Mouse (Mus musculus) spleen, postnatal 14 days (tissue): ENCODE data around the gene Stox1.
"Not testable (repeated sequence)": the region's sequence is repeated elsewhere in the genome, so short reads cannot be mapped to it uniquely, and the experiment has no call there.

Source experiments
- DNase-seq, 2 experiments: peaks; one replicate each; pipeline ENCODE4 v3.0.0; 2021 to 2022; ENCODE audit warnings: low spot score in 2 of 2

Stox1 gene

DNA sequence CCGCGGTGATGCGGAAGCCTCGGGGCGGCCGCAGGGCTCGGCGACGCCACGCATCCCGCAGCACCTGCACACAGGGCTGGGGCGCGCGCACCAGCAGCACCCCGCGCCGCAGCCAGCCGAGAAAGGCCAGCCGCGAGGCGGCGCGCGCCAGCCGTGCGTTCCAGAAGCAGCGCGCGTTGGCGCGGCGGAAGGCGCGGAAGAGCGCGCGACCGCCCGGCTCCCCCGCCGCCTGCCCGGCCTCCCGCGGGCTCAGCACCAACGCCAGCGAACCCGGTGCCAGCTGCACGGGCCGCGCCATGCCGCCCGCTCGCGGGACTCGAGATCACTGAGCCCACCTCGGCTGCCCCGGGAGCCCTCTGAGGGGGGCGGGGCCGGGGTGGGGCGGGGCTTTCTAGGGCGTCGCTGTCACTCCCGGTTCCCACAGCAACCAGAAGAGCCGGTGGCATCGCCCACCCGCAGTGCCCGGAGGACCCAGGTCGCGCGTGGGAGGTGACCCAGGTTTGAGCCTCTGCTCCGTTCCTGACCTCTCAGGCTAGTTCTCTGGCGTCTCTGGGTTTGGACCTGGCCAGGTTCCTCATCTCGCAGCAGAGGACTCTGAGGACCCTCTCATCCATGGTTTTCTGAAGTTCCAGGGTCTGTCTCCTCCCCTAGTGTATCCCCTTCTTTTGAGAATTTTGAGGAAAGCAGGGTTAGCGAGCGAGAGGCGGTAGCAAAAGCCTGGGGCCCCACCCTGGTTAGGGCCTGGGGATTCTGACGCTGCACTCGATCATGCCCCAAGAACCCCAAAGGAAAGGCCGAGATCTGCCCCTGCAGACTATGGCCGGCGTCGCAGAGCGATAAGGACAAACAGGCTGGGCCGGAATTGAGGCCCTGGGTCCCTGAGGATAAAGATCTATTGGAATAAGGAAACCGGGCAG lies at the start of gene Stox1:
Stox1 (minus strand) TSS at position 358 of the 917 bp plus-strand sequence.
- peak; percentile 9 to 30 for DNase-seq

DNA sequence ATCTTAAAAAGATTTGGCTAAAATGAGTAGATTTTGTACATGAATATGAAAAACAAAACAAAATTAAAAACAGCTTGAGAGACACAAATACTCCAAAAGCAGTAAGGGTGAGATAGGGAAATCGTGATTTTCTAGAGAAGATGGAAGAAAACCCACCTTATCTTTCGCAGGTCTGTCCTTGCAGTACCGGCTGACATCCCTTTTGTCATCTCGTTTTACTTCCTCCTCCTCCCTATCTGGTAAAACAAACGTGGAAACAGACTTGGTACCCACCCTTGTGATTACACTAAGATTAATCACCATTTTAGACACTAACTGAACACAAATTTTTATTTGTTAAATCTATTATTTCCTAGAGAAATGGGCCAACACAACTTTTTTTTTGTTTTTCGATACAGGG lies 24.9 kb upstream of the Stox1 start:
- no peak for DNase-seq

DNA sequence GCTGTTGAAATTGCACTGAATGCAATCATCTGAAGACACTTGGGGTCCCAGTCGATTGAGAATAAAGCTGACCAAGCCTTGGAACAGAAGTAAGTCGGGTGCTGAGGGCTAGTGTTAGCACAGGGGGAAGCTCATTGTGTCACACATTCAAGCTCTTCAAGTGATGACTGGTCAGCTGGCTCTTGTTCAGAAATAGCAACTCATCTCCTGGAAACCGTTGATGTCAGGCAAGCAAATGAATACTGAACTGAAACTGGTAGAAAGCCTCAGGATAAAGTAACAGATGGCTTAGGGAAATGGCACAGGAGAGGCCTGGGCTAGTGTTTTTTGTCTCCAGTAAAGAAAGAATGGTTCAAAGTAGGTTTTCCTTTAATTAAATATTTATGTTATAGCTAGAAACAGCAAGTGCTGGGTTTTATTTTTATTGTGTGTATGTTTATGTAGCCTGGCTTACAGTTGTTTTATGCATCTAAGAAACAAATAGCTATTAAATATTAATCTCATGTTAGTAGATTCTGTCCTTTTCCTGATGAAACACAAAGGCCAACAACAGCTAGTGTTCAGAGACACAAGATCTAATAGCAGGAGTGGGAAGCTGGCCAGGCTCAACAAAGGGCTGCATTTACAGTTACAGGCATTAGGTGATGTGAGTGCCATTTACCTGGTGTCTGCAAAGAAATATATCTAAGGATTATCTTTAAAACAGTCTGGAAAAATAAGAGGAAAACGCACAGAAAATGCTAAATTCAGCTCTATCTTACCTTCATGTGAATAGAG lies 14.2 kb upstream of the Stox1 start:
- DNase-seq = no peak

DNA sequence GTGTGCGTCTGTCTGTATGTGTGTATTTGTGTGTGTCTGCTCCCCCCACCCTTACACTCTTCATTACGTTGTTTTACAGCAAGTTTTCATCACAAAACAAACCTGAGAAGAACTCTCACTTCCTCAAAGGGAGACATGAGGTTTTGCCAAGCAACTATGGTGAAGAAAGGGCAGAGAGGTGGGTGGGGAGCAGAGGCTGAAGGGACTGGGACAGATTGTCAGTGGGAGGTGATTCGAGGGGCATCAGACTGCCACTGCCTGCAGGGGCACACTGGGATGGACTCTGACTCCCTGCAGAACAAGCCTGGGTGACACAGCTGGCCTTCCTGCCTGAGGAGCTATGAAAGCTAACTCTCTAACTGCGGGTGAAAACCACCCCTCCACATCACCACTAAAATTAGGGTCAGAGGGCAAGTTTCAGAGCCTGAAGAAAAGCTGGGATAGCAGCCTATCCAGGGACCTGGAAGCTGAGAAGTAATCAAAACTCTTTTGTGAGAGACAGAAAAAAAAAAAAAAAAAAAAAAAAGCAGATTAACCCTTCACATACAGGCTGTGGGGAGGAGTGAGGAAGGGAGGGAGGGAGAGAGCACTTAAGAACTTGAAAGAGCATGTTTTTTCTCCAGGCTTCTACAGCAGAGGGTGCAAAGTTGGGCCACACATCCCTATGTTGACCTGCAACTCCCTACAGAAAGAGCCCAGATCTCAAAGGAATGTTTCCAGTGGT lies 11.2 kb upstream of the Stox1 start:
- no peak for DNase-seq

DNA sequence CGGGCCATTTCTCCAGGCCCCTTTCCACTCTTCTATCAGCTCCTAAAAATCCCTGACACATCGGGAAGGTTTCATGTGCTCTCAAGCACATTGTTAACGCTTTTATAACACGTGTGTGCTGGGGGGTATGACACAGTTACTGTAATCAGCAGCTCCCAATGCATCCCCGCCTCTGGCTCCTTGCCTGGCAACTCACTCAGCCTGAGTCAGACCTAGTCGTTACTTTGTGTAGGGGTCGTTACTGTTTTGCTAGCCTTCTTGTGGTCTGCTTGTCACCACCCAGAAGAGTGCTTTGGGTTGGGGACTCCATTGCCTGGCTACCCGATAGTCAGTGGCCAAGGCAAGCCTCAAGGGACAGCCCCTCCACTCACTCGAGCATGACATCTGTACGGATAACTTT lies 4.9 kb upstream of the Stox1 start:
- DNase-seq = no peak

DNA sequence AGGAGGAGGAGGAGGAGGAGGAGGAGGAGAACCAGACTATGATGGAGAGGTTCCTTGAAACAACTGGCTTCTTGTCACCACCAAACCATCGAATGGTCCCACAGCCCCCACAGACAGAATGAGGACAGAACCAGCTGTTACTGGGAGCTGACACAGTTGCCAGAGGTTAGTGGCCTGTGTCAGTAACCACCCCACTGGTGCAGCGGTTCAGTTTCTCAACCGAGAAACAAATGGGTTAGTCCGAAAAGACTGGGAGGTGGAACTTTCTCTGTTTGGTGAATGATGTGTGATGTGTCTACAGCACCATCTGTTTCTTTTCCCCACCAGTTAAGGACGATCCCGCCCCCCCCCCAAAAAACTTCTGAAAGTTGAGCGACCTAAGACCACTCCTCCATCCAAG lies 992 bp downstream of the Stox1 start:
- no peak for DNase-seq

DNA sequence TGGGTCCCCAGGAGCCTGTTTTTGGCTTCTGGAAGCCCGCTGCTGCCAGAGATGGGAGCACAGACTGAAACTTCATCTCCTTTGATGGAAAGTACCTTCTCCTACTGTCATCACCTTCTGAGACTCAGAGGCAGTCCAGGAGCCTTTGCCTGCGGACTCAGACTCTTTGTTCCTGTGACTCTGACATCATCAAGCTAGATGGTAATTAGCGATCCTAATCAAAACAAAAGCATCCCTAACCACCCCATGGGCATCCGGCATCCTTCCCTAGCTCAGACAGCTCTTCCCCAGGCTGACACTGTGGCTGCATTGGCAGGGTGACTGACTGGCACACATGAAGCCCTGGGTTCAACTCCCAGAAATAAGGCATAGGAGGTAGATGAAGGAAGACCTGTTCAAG lies 3.2 kb downstream of the Stox1 start:
- DNase-seq = no peak

DNA sequence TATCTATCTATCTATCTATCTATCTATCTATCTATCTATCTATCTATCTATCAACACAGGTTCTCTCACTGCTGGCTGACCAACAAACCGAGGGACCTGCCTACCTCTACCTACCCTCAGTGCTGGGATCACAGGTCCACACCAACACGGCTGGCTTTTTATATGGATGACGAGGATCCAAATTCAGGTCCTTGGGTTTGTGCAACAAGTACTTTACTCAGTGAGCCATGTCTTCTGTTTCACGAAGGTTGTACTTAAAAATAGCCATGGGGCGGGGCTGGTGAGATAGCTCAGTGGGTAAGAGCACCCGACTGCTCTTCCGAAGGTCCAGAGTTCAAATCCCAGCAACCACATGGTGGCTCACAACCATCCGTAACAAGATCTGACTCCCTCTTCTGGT lies 5.4 kb downstream of the Stox1 start:
- DNase-seq = not testable (repeated sequence)

DNA sequence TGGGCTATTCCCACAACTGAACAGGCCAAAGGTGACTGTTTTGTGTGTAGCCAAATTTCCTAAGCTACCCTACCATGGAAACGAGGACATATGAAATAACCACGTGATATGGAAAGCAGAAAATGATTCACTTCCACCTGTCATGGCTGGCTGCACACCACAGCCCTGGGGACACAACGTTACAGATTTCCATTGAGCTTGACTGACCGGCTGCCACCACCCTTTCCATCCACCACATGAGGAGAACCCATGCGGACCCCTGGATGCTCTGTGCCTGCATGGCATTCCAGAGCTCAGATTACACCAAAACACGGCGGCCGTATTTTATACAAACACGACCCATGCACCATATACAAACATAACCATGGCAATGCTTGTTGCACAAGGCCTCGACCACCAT lies 12.5 kb downstream of the Stox1 start:
- no peak for DNase-seq

DNA sequence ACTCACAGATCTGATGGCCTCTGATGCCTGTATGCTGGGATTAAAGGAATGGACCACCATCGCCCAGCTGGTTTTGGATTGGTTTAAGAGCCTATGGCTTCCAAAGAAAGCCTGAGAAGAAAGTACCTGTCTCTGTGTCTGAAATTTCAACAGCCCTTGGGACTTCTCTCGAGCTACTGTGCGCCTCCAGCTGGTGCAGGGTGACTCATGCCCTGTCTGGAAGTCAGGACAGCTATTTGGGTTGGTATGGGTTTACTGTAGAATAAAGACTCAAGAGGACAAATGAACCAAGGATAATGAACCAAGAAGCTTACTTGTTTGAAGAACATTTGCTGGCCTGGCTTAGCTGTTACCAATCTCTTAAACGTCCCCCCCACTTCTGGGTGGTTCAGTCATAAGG lies 22.3 kb downstream of the Stox1 start:
- DNase-seq = no peak

DNA sequence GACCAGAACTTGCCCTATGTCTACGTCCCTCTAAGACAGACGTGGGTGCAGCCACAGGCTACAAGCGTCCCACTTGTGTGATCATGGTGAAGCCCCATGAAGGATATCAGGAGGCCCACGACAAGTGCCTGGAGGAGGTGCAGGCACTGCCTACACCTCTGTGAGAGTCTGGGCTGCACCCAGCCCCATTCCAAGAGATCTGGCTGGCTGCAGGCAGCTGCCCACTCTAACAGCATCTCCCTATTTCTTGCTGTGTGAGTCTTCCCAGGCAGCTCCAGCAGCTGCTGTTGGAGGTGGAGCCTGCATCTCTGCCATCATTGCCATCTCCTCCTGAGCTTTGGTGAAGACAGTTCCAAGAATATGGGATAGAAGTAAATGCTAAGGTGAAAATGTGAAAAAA lies 23.5 kb downstream of the Stox1 start:
- DNase-seq = no peak

DNA sequence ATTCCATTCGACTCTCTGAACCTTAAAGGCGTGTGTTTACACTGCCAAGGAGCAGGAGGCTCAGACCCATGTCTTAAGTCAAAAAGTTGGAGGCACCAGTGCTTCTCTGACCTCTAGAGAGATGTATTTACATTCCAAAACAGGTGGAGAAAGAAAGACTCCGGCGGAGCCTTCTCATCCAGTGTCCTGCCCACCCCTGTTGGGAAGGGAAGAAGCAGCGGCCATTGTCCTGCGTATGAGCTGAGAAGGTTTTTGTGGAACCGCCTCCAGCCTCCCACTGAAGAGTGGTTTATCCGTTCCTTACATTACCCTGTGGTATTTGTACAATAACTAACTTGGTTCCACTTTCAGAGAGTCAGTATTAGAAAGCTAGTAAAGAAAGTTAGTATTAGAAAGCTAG lies 33.2 kb downstream of the Stox1 start:
- DNase-seq = no peak

DNA sequence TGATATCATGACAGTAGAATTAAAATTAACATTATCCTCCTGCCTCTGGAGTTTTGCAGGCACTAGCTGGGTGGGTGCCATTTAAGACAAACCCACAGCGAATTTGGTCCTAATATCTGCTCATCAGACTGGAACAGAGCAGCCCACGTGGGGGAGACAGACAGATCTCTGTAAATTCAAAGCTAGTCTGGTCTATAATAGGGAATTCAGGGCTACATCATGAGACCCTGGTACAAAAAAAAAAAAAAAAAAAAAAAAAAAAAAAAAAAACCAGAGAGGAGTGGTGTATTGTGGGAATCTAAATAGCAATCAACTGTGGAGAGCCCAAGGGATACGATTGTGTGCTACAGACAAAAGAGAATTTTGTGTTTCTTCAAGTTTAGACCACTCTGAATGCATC lies 33.7 kb downstream of the Stox1 start:
- no peak for DNase-seq

DNA sequence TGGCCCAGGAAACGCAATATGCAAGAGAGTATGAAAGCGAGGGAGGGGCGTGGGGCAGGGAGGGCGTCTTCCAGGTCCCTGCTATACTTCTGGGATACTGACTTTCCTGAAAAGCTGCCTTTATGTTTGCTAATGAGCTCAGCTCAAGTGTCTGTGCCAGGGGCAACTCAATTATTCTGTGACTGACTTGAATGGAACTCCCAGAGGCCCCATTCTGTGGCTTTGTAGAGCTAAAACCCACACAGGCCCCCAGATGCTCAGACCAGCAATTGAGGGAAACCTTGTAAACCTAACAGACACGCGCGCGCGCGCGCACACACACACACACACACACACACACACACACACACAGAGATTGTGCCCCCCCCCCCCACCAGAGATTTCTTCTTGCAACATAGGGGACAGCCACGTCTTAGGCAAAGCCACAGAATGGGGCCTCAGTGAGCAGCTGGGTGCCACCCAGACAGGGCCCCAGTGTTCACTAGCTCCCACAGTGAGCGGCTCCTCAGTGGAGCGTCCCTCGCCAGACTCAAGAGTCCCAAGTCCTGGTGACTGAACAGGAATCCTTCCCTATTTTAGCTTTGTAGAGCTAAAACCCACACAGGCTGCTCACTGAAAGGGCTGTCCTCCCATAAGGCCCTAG lies 38.8 kb downstream of the Stox1 start:
- no peak for DNase-seq

DNA sequence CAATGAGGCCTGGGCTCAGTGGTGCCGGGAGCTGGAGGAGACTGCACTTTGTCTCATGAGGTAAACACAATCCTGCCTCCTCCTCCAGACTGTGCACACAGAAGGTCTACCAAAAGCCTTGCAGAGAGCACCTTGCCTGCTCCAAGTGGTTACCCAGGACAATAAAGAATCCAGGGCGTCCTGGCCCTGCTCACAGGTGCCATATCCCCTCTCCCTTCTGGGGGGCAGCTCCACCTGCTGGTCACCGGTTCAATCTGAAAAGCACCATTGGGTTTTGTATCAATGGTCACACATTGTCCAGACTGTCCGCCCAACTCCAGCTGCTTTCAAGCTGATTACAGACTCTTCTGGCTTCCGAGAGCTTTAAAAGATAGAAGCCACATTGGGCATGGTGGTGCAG lies 42.9 kb downstream of the Stox1 start:
- no peak for DNase-seq

DNA sequence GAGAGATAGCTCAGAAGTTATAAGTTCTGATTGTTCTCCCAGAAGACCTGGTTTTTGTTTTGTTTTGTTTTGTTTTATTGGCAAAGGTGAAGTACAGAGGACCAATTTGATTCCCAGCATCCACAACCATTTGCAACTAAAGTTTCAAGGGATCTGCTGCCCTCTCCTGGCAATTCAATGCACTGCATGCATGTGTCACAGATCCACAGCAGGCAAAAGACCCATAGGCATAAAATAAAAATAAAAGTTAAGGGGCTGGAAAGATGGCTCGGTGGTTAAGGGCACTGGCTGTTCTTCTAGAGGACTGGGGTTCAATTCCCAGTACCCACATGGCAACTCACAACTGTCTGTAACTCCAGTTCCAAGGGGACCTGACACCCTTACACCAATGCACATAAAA lies 46.1 kb downstream of the Stox1 start:
- DNase-seq = no peak

DNA sequence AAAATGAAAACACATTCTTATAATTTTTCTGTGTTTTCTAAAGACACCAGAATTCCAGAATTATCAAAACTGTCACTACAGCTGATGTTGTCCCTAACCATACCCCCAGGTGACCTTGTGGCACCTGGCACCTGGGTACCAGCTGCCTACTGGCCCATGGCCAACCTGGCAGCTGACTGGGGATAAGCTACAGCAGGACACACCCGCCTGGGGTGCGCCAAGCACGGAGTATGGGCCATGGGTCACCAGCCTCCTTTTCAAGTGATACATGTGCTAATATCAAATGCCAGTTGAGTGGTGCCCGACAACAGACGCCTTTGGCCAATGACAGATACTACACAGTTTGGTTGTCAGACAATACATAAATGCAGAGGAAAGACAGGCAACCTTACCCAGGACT lies 48.6 kb downstream of the Stox1 start:
- DNase-seq = no peak

DNA sequence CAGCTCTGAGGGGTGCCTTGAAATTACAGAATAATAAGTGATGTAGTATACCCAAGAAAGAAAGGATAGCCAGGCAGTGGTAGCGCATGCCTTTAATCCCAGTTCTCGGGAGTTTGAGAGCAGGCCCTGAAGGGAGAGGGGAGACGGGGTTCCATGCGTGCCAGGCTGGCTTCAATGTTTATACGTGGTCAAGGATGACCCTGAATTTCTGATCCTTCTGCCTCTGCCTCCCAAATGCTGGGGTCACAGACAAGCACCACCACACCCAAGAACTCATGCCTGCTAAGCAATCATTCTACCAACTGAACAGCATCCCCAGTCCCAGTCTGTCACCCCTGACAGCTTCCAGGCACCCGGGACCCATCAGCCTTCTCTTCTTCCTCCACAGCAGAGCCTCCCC lies 49.7 kb downstream of the Stox1 start:
- DNase-seq = no peak

DNA sequence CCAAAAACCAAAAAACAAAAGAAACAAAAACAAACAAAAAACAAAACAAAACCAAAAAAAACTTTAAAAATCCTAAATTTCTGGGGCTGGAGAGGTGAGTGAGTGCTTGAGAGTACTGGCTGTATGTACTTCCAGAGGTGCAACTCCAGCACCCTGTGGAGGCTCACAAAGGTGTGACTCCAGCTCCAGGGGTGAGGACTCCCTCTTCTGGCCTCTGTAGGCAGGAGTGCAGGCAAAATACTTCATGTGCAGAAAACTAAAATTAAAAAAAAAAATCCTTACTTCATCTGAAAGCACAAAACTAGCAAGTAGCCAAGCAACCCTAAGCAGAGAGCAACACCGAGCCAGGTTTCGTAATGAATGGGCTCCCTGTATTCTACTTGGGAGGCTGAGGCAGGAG lies 53.6 kb downstream of the Stox1 start:
- no peak for DNase-seq

DNA sequence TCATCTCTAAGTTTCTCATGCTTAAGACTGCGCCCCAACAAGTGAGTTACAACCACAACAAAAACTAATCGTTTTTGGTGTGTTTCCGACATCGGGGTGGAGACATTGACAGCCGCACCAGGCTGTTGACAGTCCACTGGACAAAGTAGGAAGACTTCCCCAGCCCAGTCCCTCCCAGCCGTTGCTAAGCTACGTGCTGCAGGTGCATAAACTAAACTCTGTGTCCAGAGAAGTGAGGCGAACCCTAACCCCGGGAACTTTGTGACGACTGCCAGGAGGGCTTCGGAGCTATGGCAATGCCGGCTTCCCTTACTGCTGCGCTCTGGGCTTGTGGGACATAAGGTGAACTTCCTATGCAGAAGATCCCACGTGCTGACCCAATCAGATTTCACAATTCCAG lies 56.7 kb downstream of the Stox1 start:
- no peak for DNase-seq

DNA sequence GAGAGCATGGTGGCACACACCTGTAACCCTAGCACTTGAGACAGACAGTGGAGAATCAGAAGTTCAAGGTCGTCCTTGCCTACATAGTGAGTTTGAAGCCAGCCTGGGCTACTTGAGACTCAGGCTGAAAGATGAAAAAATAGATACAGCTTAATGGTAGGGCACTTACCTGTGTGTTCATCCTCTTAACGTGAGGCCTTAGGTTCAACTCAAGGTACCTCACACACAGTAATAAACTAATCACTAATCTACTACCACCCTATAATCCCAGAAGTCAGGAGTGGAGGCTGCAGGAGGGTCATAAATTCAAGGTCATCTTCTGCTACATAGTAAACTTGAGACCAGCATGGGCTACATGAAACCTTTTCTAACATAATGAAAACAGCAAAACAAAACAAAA lies 57.5 kb downstream of the Stox1 start:
- no peak for DNase-seq

DNA sequence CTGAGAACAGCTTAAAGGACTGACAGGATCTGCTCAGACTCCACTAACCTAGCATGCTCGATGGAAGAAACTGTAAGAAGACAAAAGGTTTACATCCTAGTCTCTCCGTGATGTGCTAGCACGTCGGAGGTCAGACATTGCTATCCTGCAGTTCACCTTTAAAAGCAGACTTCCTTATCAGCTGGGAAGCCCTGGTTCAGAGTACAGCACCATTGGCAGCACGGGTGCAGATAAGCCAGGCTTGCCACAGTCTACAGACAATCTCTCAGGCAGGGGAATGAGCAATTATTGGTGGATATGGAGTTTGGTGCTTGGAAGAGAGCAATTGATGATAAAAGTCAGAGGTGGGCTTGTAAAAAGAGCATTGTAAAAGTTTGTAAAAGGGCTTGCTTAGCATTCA lies 57.9 kb downstream of the Stox1 start:
- no peak for DNase-seq
